Mouse (Mus musculus): ENCODE measurements around the gene Chrna7. TPM values are rescaled to one million over a fixed set of nuclear protein-coding genes. Genes with fewer than 3 reads are reported as not detected.

Gene Chrna7
- polyA plus RNA-seq, 1 experiment from 2014 or later = 3.7 TPM

DNA sequence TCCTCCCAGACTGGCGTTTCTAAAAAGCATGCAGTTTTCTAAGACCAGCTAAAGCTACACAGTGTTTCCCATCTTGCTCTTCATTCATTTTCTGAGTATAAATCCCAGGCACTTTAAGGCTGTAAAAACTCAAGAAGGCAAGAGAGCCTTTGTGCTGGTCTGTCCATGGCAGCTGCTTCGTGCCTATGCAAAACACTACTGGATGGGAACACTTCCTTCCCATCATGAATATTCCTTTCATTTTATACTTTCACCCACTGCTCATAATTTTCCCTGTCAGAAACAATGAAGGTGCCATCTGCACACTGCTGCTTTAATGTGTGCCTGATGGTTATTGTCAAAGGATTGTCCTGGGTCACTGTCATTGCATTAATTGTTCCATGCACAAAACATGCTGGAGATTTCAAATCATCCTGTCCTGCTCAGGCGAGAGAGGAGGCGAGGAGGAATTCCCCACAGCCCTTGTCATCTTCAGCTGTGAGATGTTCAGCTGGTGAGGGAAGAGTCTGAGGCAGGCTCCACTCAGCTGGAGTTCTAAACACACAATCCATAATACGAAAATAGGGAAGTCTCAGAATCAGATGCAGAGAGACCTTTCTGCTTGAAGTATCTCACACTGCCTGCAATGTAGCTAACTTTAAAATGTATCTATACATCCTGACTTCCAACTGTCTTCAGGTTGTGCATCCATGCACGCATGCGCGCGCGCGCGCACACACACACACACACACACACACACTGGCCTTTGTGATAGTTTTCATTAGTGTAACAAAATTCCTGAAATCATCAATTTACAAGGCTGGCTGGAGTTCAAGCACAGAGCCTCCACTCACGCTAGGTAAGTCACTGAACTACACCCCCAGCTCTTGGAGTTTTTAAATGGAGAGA, 22.5 kb downstream of the Chrna7 start:
- H3K27ac ChIP-seq (ENCODE audit: low read depth, low read length) = 0 out of 2 replicates have a peak overlapping the region, but pooled peaks have one; percentile 14
- no peaks in the 10 kb centered on the region for H3K9me3 ChIP-seq (replicated peaks; ENCODE audit: control insufficient read depth, low read length)
- H3K4me1 ChIP-seq (ENCODE audit: control insufficient read depth, insufficient read depth, low read length) = no peaks in the 10 kb centered on the region
- ATAC-seq (peak; percentile 48), DNase-seq (ENCODE audit: low spot score) (peak; percentile 6)
- H3K36me3 ChIP-seq (ENCODE audit: control insufficient read depth, insufficient read depth, low read length) = no peaks in the 10 kb centered on the region
- H3K9ac ChIP-seq (ENCODE audit: low read length) = no peak overlapping the region
- 80% methylated on average over 13 of the region's 13 CpGs for WGBS
- no peak overlapping the region for H3K4me3 ChIP-seq (ENCODE audit: low read depth, low read length)
- no peaks in the 10 kb centered on the region for H3K27me3 ChIP-seq (replicated peaks; ENCODE audit: control insufficient read depth, insufficient read depth, low read length)
- H3K4me2 ChIP-seq (ENCODE audit: low read length) = no peak overlapping the region

GRCm38 (mm10) chr7:63170063-63170787, 42.1 kb downstream of the Chrna7 start:
- H3K27ac ChIP-seq (ENCODE audit: low read depth, low read length) = no peak overlapping the region
- 36% methylated on average over 3 of the region's 3 CpGs for WGBS
- DNase-seq (ENCODE audit: low spot score) = peak; percentile 87

GRCm38 (mm10) chr7:63164617-63165016, 47.8 kb downstream of the Chrna7 start:
- Histone ChIP-seq H3K4me2 (ENCODE audit: low read length) (no peak overlapping the region), H3K4me3 (ENCODE audit: low read depth, low read length) (no peak overlapping the region), H3K36me3 (ENCODE audit: control insufficient read depth, insufficient read depth, low read length) (no peaks in the 10 kb centered on the region), H3K27ac (ENCODE audit: low read depth, low read length) (no peak overlapping the region), H3K9ac (ENCODE audit: low read length) (no peak overlapping the region), H3K9me3 (replicated peaks; ENCODE audit: control insufficient read depth, low read length) (no peaks in the 10 kb centered on the region), H3K27me3 (replicated peaks; ENCODE audit: control insufficient read depth, insufficient read depth, low read length) (no peaks in the 10 kb centered on the region), H3K4me1 (ENCODE audit: control insufficient read depth, insufficient read depth, low read length) (peaks cover 5% of the 10 kb centered on the region; the same call in 1 of the 2 replicates)
- 67% methylated on average over 3 of the region's 3 CpGs for WGBS
- ATAC-seq (peak; percentile 65), DNase-seq (ENCODE audit: low spot score) (peak; percentile 64)

More at GRCm38 (mm10) chr7:63170063-63170787, 42.1 kb downstream of the Chrna7 start:
- no peaks in the 10 kb centered on the region for H3K4me1 ChIP-seq (ENCODE audit: control insufficient read depth, insufficient read depth, low read length)
- ATAC-seq = peak; percentile 97
- no peaks in the 10 kb centered on the region for H3K36me3 ChIP-seq (ENCODE audit: control insufficient read depth, insufficient read depth, low read length)
- no peak overlapping the region for H3K4me2 ChIP-seq (ENCODE audit: low read length)
- no peak overlapping the region for H3K4me3 ChIP-seq (ENCODE audit: low read depth, low read length)
- no peak overlapping the region for H3K9ac ChIP-seq (ENCODE audit: low read length)
- no peaks in the 10 kb centered on the region for H3K27me3 ChIP-seq (replicated peaks; ENCODE audit: control insufficient read depth, insufficient read depth, low read length)
- no peaks in the 10 kb centered on the region; the same call in none of the 2 replicates for H3K9me3 ChIP-seq (replicated peaks; ENCODE audit: control insufficient read depth, low read length)

DNA sequence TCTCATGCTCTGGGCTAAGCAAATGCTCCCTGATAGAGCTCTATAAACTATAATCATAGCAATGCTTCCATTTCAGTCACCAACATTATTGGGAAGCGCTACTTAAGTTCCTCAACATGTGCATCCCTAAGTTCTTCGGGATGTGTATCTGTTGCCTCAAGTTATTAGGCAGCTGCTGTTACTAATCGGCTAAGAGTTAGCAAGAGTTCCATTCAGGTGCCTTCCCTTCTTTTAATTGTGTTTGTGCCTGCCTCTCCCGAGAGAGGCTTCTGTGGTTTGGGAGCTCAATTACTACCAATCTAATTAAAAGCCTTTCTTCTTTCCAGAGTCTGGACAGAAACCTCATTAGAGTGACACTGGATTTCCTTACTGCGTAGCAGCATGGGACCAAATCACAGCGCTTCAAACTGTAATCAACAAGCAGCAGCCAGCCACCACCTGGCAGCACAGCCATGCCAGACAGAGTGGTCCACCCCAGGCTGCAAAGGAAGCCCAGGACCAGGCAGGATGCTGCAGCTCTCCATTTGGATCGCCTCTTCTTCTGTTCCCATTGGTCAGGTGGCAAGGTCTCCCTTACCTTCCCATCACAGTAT, 50.0 kb downstream of the Chrna7 start:
- 13% methylated on average over 7 of the region's 7 CpGs for WGBS
- no peaks in the 10 kb centered on the region for H3K27me3 ChIP-seq (replicated peaks; ENCODE audit: control insufficient read depth, insufficient read depth, low read length)
- H3K4me1 ChIP-seq (ENCODE audit: control insufficient read depth, insufficient read depth, low read length) = peaks cover 5% of the 10 kb centered on the region; the same call in 1 of the 2 replicates
- H3K27ac ChIP-seq (ENCODE audit: low read depth, low read length) = no peak overlapping the region
- no peaks in the 10 kb centered on the region for H3K9me3 ChIP-seq (replicated peaks; ENCODE audit: control insufficient read depth, low read length)
- H3K9ac ChIP-seq (ENCODE audit: low read length) = no peak overlapping the region
- DNase-seq (ENCODE audit: low spot score) (peak; percentile 75), ATAC-seq (peak; percentile 91)
- H3K4me3 ChIP-seq (ENCODE audit: low read depth, low read length) = no peak overlapping the region
- no peaks in the 10 kb centered on the region for H3K36me3 ChIP-seq (ENCODE audit: control insufficient read depth, insufficient read depth, low read length)
- no peak overlapping the region for H3K4me2 ChIP-seq (ENCODE audit: low read length)

DNA sequence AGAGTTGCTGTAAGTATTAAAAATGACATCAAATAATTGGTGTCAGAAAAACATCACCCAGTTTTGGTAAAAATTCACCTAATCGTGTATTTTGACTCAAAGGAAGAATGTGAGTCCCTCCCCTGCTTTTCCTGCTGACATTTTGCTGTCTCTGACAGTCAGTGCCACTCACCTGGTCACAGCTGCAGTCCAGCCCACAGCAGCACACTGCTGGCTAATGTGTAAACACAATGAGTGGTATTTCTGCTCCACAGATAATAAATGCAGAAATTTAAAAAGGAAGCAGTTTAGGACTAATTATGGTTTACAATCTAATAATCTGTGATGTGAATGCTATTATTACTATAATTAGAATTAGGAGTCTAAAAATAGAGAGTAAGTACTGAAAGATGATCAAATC, 59.1 kb downstream of the Chrna7 start:
- H3K27me3 ChIP-seq (replicated peaks; ENCODE audit: control insufficient read depth, insufficient read depth, low read length) = no peaks in the 10 kb centered on the region
- no peaks in the 10 kb centered on the region for H3K9me3 ChIP-seq (replicated peaks; ENCODE audit: control insufficient read depth, low read length)
- 73% methylated on average over 1 of the region's 1 CpGs for whole genome bisulfite sequencing
- no peak overlapping the region for H3K4me2 ChIP-seq (ENCODE audit: low read length)
- no peak for DNase-seq (ENCODE audit: low spot score)
- H3K4me3 ChIP-seq (ENCODE audit: low read depth, low read length) = no peak overlapping the region
- H3K4me1 ChIP-seq (ENCODE audit: control insufficient read depth, insufficient read depth, low read length) = no peaks in the 10 kb centered on the region
- H3K36me3 ChIP-seq (ENCODE audit: control insufficient read depth, insufficient read depth, low read length) = no peaks in the 10 kb centered on the region
- no peak overlapping the region for H3K9ac ChIP-seq (ENCODE audit: low read length)
- ATAC-seq = no peak
- H3K27ac ChIP-seq (ENCODE audit: low read depth, low read length) = no peak overlapping the region

DNA sequence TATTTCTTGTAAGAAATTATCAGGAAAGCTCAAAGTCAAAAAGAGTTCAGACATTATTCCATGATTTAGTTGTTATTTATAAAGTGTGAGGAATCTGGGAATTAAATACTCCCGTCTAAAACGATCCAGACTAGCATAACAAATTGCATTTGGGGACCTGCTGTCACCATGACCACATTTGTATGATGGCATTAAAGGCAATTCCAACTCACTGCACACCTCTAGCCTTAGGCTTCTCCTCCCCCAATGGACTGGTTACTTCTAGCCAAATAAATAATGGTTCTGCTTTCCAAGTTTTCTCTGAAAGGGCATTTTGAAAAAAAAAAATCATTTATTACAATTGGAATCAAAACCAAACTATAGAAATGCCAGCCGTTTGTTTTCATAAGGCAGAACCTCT, 63.6 kb downstream of the Chrna7 start:
- no peak for ATAC-seq
- H3K27ac ChIP-seq (ENCODE audit: low read depth, low read length) = no peak overlapping the region
- no peak for DNase-seq (ENCODE audit: low spot score)
- no peak overlapping the region for H3K9ac ChIP-seq (ENCODE audit: low read length)
- H3K36me3 ChIP-seq (ENCODE audit: control insufficient read depth, insufficient read depth, low read length) = no peaks in the 10 kb centered on the region
- no peaks in the 10 kb centered on the region for H3K4me1 ChIP-seq (ENCODE audit: control insufficient read depth, insufficient read depth, low read length)
- H3K27me3 ChIP-seq (replicated peaks; ENCODE audit: control insufficient read depth, insufficient read depth, low read length) = no peaks in the 10 kb centered on the region
- H3K4me3 ChIP-seq (ENCODE audit: low read depth, low read length) = no peak overlapping the region
- H3K4me2 ChIP-seq (ENCODE audit: low read length) = no peak overlapping the region
- 78% methylated on average over 3 of the region's 3 CpGs for whole genome bisulfite sequencing
- H3K9me3 ChIP-seq (replicated peaks; ENCODE audit: control insufficient read depth, low read length) = no peaks in the 10 kb centered on the region

- Histone ChIP-seq H3K27me3 (replicated peaks; ENCODE audit: control insufficient read depth, insufficient read depth, low read length) (no peaks in the 10 kb centered on the region), H3K36me3 (ENCODE audit: control insufficient read depth, insufficient read depth, low read length) (no peaks in the 10 kb centered on the region), H3K4me2 (ENCODE audit: low read length) (no peak overlapping the region), H3K4me3 (ENCODE audit: low read depth, low read length) (no peak overlapping the region), H3K4me1 (ENCODE audit: control insufficient read depth, insufficient read depth, low read length) (no peaks in the 10 kb centered on the region), H3K9ac (ENCODE audit: low read length) (no peak overlapping the region), H3K27ac (ENCODE audit: low read depth, low read length) (no peak overlapping the region), H3K9me3 (replicated peaks; ENCODE audit: control insufficient read depth, low read length) (no peaks in the 10 kb centered on the region)
- DNase-seq (ENCODE audit: low spot score) (no peak), ATAC-seq (no peak)
- 80% methylated on average over 5 of the region's 5 CpGs for WGBS
Measured at GRCm38 (mm10) chr7:63148321-63148720, 64.0 kb downstream of the Chrna7 start.

DNA sequence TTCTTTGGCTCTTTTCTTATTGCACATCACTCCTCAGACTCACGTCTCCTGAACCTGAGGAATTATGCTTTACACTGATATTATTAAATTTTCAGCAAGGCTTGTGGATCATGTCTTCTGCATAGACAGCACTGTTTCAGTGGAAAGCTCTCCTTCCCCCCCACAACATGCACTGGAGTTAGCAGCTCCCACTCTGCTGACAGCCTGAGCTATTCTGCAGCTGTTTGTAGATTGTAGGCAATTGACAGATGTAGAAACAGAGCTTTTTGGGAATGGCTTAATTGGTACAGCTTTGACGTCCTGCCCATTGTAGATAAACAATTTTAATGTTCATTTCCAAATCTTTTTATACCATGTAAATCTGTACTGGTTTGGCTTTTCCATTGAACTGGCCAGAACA, 89.8 kb downstream of the Chrna7 start:
- Histone ChIP-seq H3K9ac (ENCODE audit: low read length) (no peak overlapping the region), H3K36me3 (ENCODE audit: control insufficient read depth, insufficient read depth, low read length) (no peaks in the 10 kb centered on the region), H3K27me3 (replicated peaks; ENCODE audit: control insufficient read depth, insufficient read depth, low read length) (no peaks in the 10 kb centered on the region), H3K4me3 (ENCODE audit: low read depth, low read length) (no peak overlapping the region), H3K9me3 (replicated peaks; ENCODE audit: control insufficient read depth, low read length) (no peaks in the 10 kb centered on the region), H3K4me1 (ENCODE audit: control insufficient read depth, insufficient read depth, low read length) (no peaks in the 10 kb centered on the region), H3K4me2 (ENCODE audit: low read length) (no peak overlapping the region), H3K27ac (ENCODE audit: low read depth, low read length) (no peak overlapping the region)
- WGBS = 62% methylated on average over 2 of the region's 2 CpGs
- no peak for ATAC-seq
- DNase-seq (ENCODE audit: low spot score) = peak; percentile 23

All from forebrain, embryonic 14.5 days (tissue).